Mouse (Mus musculus) forebrain, embryonic 14.5 days (tissue): ENCODE measurements around the gene Slc6a17. TPM values are rescaled to one million over a fixed set of nuclear protein-coding genes. Genes with fewer than 3 reads are reported as not detected.

Experiments used
- ATAC-seq: fragments of 200-750 bp; cut with Nextera tagmentation; 2 replicates; pipeline ENCODE4 v1.8.0; 2017; ENCODE audit warnings: mild to moderate bottlenecking, moderate library complexity
- DNase-seq: peaks from one replicate; pipeline ENCODE4 v3.0.0-alpha.2; 2015; ENCODE audit warnings: low spot score
- H3K27ac ChIP-seq: fragments of 300-500 bp; sonication (generic); 2 replicates; pipeline ENCODE4 v1.5.1; 2014; ENCODE audit warnings: low read depth, mild to moderate bottlenecking, control low read depth, low read length, moderate library complexity
- H3K27me3 ChIP-seq: fragments of 300-500 bp; sonication (generic); replicated peaks from 2 replicates; pipeline ENCODE4 v1.6.1; 2014; ENCODE audit warnings: low read length, control low read depth, mixed read lengths; ENCODE audit not compliant: control insufficient read depth, insufficient read depth
- H3K36me3 ChIP-seq: fragments of 300-500 bp; sonication (generic); 2 replicates; pipeline ENCODE4 v1.6.1; 2014; ENCODE audit warnings: low read length, control low read depth; ENCODE audit not compliant: control insufficient read depth, insufficient read depth
- H3K4me1 ChIP-seq: fragments of 300-500 bp; sonication (generic); 2 replicates; pipeline ENCODE4 v1.6.1; 2014; ENCODE audit warnings: antibody characterized with exemption, low read length, control low read depth; ENCODE audit not compliant: control insufficient read depth, insufficient read depth
- H3K4me2 ChIP-seq: fragments of 300-500 bp; sonication (generic); 2 replicates; pipeline ENCODE4 v1.6.1; 2014; ENCODE audit warnings: mild to moderate bottlenecking, control low read depth, low read length
- H3K4me3 ChIP-seq: fragments of 300-500 bp; sonication (generic); 2 replicates; pipeline ENCODE4 v1.5.1; 2014; ENCODE audit warnings: low read depth, low read length, control low read depth
- H3K9ac ChIP-seq: fragments of 300-500 bp; sonication (generic); 2 replicates; pipeline ENCODE4 v1.6.1; 2014; ENCODE audit warnings: mild to moderate bottlenecking, low read length, control low read depth, moderate library complexity
- H3K9me3 ChIP-seq: fragments of 300-500 bp; sonication (generic); replicated peaks from 2 replicates; pipeline ENCODE4 v1.6.1; 2016; ENCODE audit warnings: low read length, control low read depth, mixed read lengths; ENCODE audit not compliant: control insufficient read depth
- WGBS: fragments of 180-500 bp; shearing (Covaris S2); extraction: QIAGEN DNeasy Blood & Tissue Kit; methylation state at CpG from one replicate; pipeline ENCODE4 v1.1.7; 2014; 5-methylcytosine and 5-hydroxymethylcytosine counted together
- polyA plus RNA-seq: library from polyadenylated mRNA; unstranded; fragments of >200 nt; fragmentation: Nextera tagmentation; extraction: Ambion mirVana; gene quantifications from 2 replicates; pipeline ENCODE4 v1.2.1, GENCODE M21; 2014

The Slc6a17 gene
- polyA plus RNA-seq, 1 experiment from 2014 or later = 15.4 TPM

DNA sequence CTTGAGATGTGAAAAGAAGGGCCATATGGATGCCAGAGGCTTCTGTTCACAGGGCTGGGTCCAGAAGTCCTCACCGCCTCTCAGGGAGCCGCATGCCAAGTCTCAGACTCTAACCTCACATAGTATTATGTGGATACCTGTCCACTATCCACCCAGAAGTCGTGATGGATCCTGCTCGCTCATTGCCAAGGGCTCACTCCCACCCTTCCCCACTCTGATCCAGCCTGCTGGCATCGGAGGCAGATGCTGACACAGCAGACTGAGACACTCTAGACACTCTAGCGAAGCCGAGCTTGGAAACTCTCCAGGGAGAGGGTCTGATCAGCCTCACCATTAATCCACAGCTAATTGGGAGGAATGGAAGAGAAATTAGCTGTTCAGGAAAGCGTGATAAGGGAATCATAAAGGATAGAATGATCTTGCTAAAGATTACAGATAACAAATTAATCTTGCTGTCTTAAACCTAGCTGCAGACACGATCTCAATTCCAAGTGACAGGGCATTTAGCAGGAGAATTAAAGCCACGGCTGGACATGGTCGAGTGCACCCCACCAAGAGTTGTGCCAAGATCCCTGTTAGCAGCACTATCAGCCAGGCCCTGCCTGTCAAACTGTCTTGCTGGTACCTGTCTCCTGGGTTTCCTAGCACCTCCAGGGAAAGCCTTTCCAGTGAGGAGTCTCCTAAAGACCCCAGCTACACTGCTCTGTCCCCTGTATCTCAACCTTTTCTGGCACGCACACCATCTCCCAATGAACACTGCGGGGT, 21.6 kb downstream of the Slc6a17 start:
- 33% methylated on average over 13 of the region's 13 CpGs for WGBS
- peak; percentile 92 for DNase-seq

DNA sequence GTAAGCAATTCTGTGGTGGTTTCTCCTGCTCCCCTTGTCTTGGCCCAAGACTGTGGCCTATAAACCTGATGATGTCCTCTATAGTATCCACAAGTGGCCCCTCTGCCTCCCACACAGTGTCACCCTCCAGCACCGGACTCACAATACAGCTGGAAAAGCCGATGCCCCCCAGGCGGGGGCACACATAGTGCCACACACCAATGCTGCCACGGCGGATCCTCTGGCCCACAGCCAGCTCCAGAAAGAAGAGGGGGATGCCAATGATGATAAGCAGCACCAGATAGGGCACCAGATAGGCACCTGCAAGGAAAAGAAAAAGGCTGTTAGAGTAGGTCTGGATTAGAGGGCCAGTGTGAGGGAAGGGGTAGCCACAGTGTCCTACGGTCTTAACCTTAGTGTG, 22.3 kb downstream of the Slc6a17 start:
- Histone ChIP-seq H3K27ac (peak overlapping the region; percentile 75; the same call in 1 of the 2 replicates), H3K9ac (no peak overlapping the region), H3K4me3 (no peak overlapping the region), H3K9me3 (no peaks in the 10 kb centered on the region), H3K4me1 (peaks cover 32% of the 10 kb centered on the region; the same call in 1 of the 2 replicates), H3K36me3 (peaks cover 5% of the 10 kb centered on the region), H3K4me2 (no peak overlapping the region), H3K27me3 (no peaks in the 10 kb centered on the region)
- WGBS = 72% methylated on average over 6 of the region's 6 CpGs
- DNase-seq = no peak
- no peak for ATAC-seq

More for the DNA sequence above, 21.6 kb downstream of the Slc6a17 start:
- peak overlapping the region; percentile 75 for H3K27ac ChIP-seq
- no peaks in the 10 kb centered on the region for H3K9me3 ChIP-seq
- H3K4me2 ChIP-seq = no peak overlapping the region
- no peak overlapping the region for H3K4me3 ChIP-seq
- peaks cover 5% of the 10 kb centered on the region for H3K36me3 ChIP-seq
- peaks cover 32% of the 10 kb centered on the region for H3K4me1 ChIP-seq
- H3K9ac ChIP-seq = no peak overlapping the region
- no peaks in the 10 kb centered on the region for H3K27me3 ChIP-seq
- ATAC-seq = peak; percentile 76

DNA sequence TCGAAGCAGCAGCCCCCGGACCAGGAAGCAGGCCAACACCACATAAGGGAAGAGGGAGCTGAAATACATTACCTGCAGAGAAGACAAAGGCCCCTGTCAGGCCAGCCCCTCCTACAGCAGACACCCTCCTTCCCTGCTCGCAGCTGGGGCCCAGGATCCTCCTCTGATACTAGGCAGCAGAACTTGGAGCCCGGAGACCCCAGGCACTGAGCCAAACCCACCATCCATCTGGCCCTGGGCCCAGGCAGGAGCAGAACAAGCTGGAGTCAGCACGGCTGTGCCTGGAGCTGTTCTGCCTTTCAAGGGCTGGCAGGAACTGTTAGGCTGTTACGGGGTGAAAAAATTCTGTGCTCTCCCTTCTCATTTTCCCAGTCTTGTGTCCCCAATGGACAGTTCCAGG, 26.4 kb downstream of the Slc6a17 start:
- H3K27ac ChIP-seq = peak overlapping the region; percentile 87
- 12% methylated on average over 6 of the region's 6 CpGs for WGBS
- H3K36me3 ChIP-seq = peaks cover 2% of the 10 kb centered on the region
- ATAC-seq = peak; percentile 93
- no peaks in the 10 kb centered on the region for H3K9me3 ChIP-seq
- no peak overlapping the region for H3K4me3 ChIP-seq
- DNase-seq = peak; percentile 94
- peaks cover 27% of the 10 kb centered on the region; the same call in 1 of the 2 replicates for H3K4me1 ChIP-seq
- H3K4me2 ChIP-seq = 0 out of 2 replicates have a peak overlapping the region, but pooled peaks have one; percentile 6
- H3K9ac ChIP-seq = no peak overlapping the region
- no peaks in the 10 kb centered on the region for H3K27me3 ChIP-seq

DNA sequence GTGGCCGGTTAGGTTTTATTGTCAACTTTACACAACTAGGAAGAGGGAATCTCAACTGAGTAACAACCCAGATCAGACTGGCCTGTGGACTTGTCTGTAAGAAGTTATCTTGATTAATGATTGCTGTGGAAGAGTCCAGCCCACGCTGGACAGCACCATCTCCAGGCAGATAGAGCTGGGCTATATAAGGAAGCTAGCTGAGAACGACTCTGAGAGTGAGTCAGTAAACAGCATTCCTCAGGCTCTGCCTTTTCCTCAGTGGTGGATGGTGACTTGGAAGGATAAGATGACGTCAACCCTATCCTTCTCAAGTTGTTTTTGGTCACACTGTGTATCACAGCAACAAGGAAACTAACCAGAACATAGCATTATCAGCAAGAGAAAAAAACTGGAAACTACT, 29.2 kb downstream of the Slc6a17 start:
- 77% methylated on average over 4 of the region's 4 CpGs for WGBS
- no peak overlapping the region for H3K4me3 ChIP-seq
- no peak overlapping the region for H3K9ac ChIP-seq
- peaks cover 16% of the 10 kb centered on the region; the same call in 1 of the 2 replicates for H3K4me1 ChIP-seq
- DNase-seq (no peak), ATAC-seq (no peak)
- no peaks in the 10 kb centered on the region for H3K27me3 ChIP-seq
- H3K27ac ChIP-seq = no peak overlapping the region
- peaks cover 2% of the 10 kb centered on the region; the same call in 1 of the 2 replicates for H3K36me3 ChIP-seq
- no peak overlapping the region for H3K4me2 ChIP-seq
- H3K9me3 ChIP-seq = no peaks in the 10 kb centered on the region

DNA sequence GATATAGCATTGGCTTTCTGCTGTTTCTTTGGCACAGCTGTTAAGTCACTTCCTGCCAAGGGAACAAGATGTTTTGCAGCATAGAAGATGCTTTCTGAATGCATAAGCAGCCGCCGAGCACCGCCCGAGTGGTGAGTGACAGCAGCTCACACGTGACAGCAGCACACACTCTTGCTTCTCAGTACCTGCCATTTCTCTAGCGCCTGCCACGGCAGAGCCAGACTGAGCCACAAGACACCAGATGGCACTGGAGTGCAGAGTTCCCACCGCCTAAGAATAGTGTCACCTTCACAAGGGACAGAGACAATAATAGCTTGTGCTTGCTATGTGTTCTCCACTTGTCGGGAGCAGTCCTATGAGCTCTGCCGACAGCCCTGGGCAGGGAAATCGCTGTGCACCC, 34.5 kb downstream of the Slc6a17 start:
- Histone ChIP-seq H3K27me3 (no peaks in the 10 kb centered on the region), H3K27ac (peak overlapping the region; percentile 44; the same call in 1 of the 2 replicates), H3K9ac (no peak overlapping the region), H3K4me3 (no peak overlapping the region), H3K4me2 (no peak overlapping the region), H3K36me3 (no peaks in the 10 kb centered on the region), H3K4me1 (peaks cover 4% of the 10 kb centered on the region; the same call in 1 of the 2 replicates), H3K9me3 (no peaks in the 10 kb centered on the region)
- ATAC-seq = peak; percentile 99
- 32% methylated on average over 11 of the region's 11 CpGs for WGBS
- DNase-seq = peak; percentile 90

DNA sequence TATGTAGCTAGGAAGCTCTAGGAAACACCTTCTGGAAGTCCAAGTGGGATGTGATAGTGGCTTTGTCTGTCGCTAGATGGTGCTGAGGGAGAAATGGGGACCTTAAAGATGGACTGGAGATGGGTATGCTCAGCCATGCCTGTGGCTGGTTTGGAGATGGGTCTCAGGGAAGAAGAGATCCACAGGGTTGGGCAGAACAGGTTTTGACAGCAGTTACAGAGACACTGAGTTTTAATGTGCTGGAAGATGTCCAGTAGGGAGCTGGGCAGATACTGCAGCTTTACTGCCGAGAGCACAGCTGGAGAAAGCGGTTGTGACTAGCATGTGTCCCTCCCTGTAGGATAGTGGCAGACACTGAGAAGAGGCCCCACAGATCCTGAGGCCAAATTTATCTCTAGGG, 37.2 kb downstream of the Slc6a17 start:
- ATAC-seq (no peak), DNase-seq (peak; percentile 31)
- Histone ChIP-seq H3K4me3 (no peak overlapping the region), H3K4me1 (peaks cover 4% of the 10 kb centered on the region; the same call in 1 of the 2 replicates), H3K9ac (no peak overlapping the region), H3K9me3 (no peaks in the 10 kb centered on the region), H3K36me3 (no peaks in the 10 kb centered on the region), H3K4me2 (no peak overlapping the region), H3K27ac (no peak overlapping the region), H3K27me3 (no peaks in the 10 kb centered on the region)
- WGBS = 62% methylated on average over 3 of the region's 3 CpGs

DNA sequence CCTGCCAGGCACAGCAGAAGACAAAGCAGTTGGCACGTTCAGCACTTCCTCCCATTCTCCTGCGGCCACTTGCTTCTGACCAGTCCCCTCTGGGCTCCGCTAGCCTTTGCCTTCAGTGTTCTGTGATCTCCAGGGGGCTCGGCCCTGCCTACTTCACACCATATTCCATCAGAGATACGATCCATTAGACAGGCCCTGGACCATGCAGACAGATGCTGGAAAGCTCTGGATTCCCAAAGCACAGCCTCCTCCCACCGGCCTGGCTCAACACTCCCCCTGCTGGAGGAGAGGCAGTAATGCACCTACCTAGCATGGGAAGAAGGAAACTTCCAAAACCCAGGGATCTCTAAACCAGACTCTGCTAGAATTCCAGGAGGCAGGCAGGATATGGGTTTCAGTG, 45.6 kb downstream of the Slc6a17 start:
- Histone ChIP-seq H3K4me1 (no peaks in the 10 kb centered on the region), H3K27me3 (no peaks in the 10 kb centered on the region), H3K4me2 (no peak overlapping the region), H3K36me3 (no peaks in the 10 kb centered on the region), H3K4me3 (no peak overlapping the region), H3K9ac (no peak overlapping the region), H3K27ac (no peak overlapping the region), H3K9me3 (no peaks in the 10 kb centered on the region)
- ATAC-seq (peak; percentile 77), DNase-seq (peak; percentile 73)
- WGBS = 32% methylated on average over 6 of the region's 6 CpGs

DNA sequence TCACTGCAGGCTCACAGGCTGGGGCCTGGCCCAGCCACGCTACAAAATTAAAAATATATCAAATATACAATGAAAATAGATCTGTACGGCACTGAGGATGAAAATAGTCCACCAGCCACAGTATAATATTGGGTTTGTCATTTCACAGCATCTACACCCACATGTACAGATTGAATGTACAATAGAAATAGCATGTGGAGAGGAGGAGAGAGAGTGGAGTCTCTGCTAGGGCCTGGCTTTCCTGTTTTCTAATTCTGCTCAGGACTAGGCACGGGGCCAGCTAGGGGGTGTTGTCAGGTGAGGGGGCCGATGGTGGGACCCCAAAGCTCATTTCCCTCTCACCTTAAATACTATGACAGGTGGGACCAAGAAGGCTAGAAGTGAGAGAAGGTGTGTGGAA, 48.8 kb downstream of the Slc6a17 start:
- no peaks in the 10 kb centered on the region for H3K4me1 ChIP-seq
- no peaks in the 10 kb centered on the region for H3K9me3 ChIP-seq
- no peak overlapping the region for H3K9ac ChIP-seq
- WGBS = 78% methylated on average over 4 of the region's 4 CpGs
- H3K4me2 ChIP-seq = no peak overlapping the region
- H3K27ac ChIP-seq = no peak overlapping the region
- H3K27me3 ChIP-seq = no peaks in the 10 kb centered on the region
- DNase-seq (no peak), ATAC-seq (no peak)
- H3K36me3 ChIP-seq = no peaks in the 10 kb centered on the region
- no peak overlapping the region for H3K4me3 ChIP-seq

DNA sequence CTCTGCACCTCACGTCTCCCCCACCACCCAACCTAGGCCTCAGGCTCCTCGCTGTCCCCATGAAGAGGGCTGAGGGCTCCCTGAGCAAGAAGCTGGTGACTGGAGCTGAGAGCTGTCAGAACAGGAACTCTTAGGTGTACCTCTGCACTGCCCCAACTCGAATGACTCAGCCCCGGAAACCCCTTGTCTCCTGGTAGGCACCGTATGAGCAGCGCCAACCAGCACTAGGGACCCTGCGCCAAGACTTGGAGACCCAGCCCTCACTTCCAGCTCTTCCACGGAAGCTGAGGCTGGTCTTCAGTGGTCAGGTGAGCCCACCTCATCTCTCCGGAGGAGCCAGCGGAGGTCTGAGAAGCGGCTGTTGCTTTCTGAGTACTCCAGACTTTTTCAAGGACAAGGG, 49.7 kb downstream of the Slc6a17 start:
- Histone ChIP-seq H3K4me2 (no peak overlapping the region), H3K36me3 (no peaks in the 10 kb centered on the region), H3K4me3 (no peak overlapping the region), H3K4me1 (no peaks in the 10 kb centered on the region), H3K9ac (no peak overlapping the region), H3K27ac (no peak overlapping the region), H3K9me3 (no peaks in the 10 kb centered on the region), H3K27me3 (no peaks in the 10 kb centered on the region; the same call in 1 of the 2 replicates)
- ATAC-seq (no peak), DNase-seq (no peak)
- WGBS = 87% methylated on average over 11 of the region's 11 CpGs
